Mouse (Mus musculus): Measurements from ENCODE around the gene Hps6.

- TF ChIP-seq CTCF (IDR thresholded peaks at IDR 0.05; ENCODE audit: low read depth): no peak
- no peak for TF ChIP-seq EP300 (IDR thresholded peaks at IDR 0.05; ENCODE audit: low read depth)
Observed at GRCm38 (mm10) chr19:46035971-46036370, 32.7 kb downstream of the Hps6 start.

All from heart, postnatal 0 days (tissue).